Mouse (Mus musculus) limb, embryonic 13.5 days (tissue): ENCODE measurements around the gene Spint5. TPM values are rescaled to one million over a fixed set of nuclear protein-coding genes. Genes with fewer than 3 reads are reported as not detected.

Source experiments
- ATAC-seq: fragments of 200-750 bp; cut with Nextera tagmentation; 2 replicates; pipeline ENCODE4 v1.8.0; 2017; ENCODE audit warnings: low read depth, moderate number of reproducible peaks, moderate TSS enrichment; ENCODE audit not compliant: low FRiP score
- H3K27ac ChIP-seq: fragments of 300-500 bp; sonication (generic); 2 replicates; pipeline ENCODE4 v1.5.1; 2015; ENCODE audit warnings: inconsistent platforms, mild to moderate bottlenecking, moderate library complexity
- H3K27me3 ChIP-seq: fragments of 300-500 bp; sonication (generic); 2 replicates; pipeline ENCODE4 v1.6.1; 2015; ENCODE audit warnings: mild to moderate bottlenecking, inconsistent platforms
- H3K36me3 ChIP-seq: fragments of 300-500 bp; sonication (generic); 2 replicates; pipeline ENCODE4 v1.6.1; 2015; ENCODE audit warnings: inconsistent platforms, mild to moderate bottlenecking, moderate library complexity
- H3K4me1 ChIP-seq: fragments of 300-500 bp; sonication (generic); 2 replicates; pipeline ENCODE4 v1.6.1; 2015; ENCODE audit warnings: inconsistent platforms
- H3K4me2 ChIP-seq: fragments of 300-500 bp; sonication (generic); replicated peaks from 2 replicates; pipeline ENCODE4 v1.6.1; 2015; ENCODE audit warnings: inconsistent platforms, mild to moderate bottlenecking, moderate library complexity
- H3K4me3 ChIP-seq: fragments of 300-500 bp; sonication (generic); 2 replicates; pipeline ENCODE4 v1.5.1; 2015; ENCODE audit warnings: moderate library complexity, mild to moderate bottlenecking, inconsistent platforms
- H3K9ac ChIP-seq: fragments of 300-500 bp; sonication (generic); 2 replicates; pipeline ENCODE4 v1.6.1; 2015; ENCODE audit warnings: mild to moderate bottlenecking, inconsistent platforms
- H3K9me3 ChIP-seq: fragments of 300-500 bp; sonication (generic); 2 replicates; pipeline ENCODE4 v1.6.1; 2016; ENCODE audit warnings: inconsistent platforms
- WGBS: fragments of 180-500 bp; shearing (Covaris S2); methylation state at CpG from one replicate; pipeline ENCODE4 v1.1.7; 2015; 5-methylcytosine and 5-hydroxymethylcytosine counted together
- polyA plus RNA-seq: library from polyadenylated mRNA; unstranded; fragments of >200 nt; fragmentation: Nextera tagmentation; extraction: Ambion mirVana; gene quantifications from 2 replicates; pipeline ENCODE4 v1.2.1, GENCODE M21; 2015

The Spint5 gene
- polyA plus RNA-seq, 1 experiment from 2014 or later = not detected

DNA sequence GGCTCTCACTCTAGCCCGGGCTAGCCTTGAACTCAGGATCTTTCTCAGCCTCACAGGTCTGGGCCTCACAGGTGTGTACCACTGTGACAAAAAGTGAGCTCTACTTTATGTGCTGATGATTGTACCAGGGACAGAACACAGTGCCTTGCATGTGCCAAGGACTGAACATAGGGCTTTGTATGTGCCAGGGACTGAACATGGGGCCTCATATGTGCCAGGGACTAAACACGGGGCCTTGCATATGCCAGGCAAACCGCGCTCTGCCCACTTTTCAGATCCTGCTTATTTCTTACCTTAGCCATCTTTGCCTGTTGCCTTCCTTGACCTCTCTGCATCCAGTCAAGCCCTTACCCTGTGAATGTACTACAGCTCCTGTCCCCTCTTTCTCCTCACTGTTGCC is 46.9 kb downstream of the Spint5 start:
- no peak overlapping the region for H3K9ac ChIP-seq
- no peaks in the 10 kb centered on the region for H3K9me3 ChIP-seq
- no peak for ATAC-seq
- no peaks in the 10 kb centered on the region for H3K4me1 ChIP-seq
- no peak overlapping the region for H3K4me2 ChIP-seq
- no peak overlapping the region for H3K27ac ChIP-seq
- H3K27me3 ChIP-seq = no peaks in the 10 kb centered on the region
- H3K4me3 ChIP-seq = no peak overlapping the region
- 98% methylated on average over 4 of the region's 4 CpGs for WGBS
- H3K36me3 ChIP-seq = peaks cover 94% of the 10 kb centered on the region

DNA sequence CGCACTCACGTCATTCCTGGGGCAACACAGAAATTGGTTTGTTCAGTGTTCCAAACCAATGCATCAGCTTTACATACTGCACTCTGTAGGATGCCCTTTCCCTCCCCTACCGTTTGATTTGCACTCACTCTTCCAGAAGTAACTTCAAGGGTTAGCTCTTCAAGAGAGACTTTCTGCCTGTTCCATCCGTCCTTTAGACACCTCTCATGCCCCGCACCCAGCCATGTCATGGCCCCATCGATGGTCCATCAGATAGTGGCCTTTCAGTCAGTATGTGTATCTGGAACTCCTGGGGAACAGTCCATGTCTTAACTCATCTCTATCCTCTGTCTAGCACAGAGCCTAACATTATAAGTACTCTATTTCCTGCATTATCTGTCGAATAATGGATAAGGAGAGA is 47.5 kb downstream of the Spint5 start:
- H3K27me3 ChIP-seq = no peaks in the 10 kb centered on the region
- H3K4me2 ChIP-seq = no peak overlapping the region
- no peaks in the 10 kb centered on the region for H3K9me3 ChIP-seq
- no peak for ATAC-seq
- H3K4me1 ChIP-seq = peaks cover under 1% of the 10 kb centered on the region; the same call in 1 of the 2 replicates
- 92% methylated on average over 7 of the region's 7 CpGs for WGBS
- no peak overlapping the region for H3K4me3 ChIP-seq
- H3K36me3 ChIP-seq = peaks cover 94% of the 10 kb centered on the region
- no peak overlapping the region for H3K27ac ChIP-seq
- no peak overlapping the region for H3K9ac ChIP-seq

DNA sequence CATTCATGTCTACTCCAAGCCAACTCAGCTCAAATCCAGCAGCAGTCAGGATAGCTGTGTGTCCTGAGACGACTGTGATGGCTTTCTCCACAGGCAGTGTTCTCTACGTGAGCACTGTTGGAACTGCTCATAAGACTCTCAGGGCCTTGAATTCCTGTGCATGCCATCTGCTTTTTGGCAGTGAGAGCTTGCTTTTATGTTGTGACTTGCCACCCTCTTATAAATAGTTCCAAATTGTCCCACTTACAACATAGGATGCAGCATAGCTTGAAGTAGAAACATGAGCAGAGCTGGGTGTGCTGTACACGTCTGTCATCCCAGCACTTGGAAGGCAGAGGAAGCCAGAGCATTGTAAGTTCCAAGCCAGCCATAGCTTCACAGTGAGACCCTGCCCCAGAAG is 50.7 kb downstream of the Spint5 start:
- no peak overlapping the region for H3K4me2 ChIP-seq
- no peaks in the 10 kb centered on the region for H3K9me3 ChIP-seq
- H3K27me3 ChIP-seq = no peaks in the 10 kb centered on the region
- no peak overlapping the region for H3K4me3 ChIP-seq
- 79% methylated on average over 3 of the region's 3 CpGs for WGBS
- H3K4me1 ChIP-seq = peaks cover 17% of the 10 kb centered on the region
- H3K36me3 ChIP-seq = peaks cover 70% of the 10 kb centered on the region
- ATAC-seq = no peak
- H3K27ac ChIP-seq = no peak overlapping the region
- no peak overlapping the region for H3K9ac ChIP-seq

Other genes with a start within 250 kb of the Spint5 start
- not detected in 2 replicates for gene Trp53tg5, start 241.6 kb upstream of the Spint5 start, polyA plus RNA-seq
- 1.4 and 2.3 TPM in 2 replicates for gene Dbndd2, start 229.2 kb upstream of the Spint5 start, polyA plus RNA-seq
- 45.9 and 46.8 TPM in 2 replicates for gene Pigt, start 217.8 kb upstream of the Spint5 start, polyA plus RNA-seq
- gene Wfdc2, start 152.9 kb upstream of the Spint5 start, polyA plus RNA-seq = 30.4 and 36.0 TPM in 2 replicates
- not detected in 2 replicates for gene Spint3, start 141.8 kb upstream of the Spint5 start, polyA plus RNA-seq
- gene Wfdc6a, start 129.9 kb upstream of the Spint5 start, polyA plus RNA-seq = not detected in 2 replicates
- gene Eppin, start 121.7 kb upstream of the Spint5 start, polyA plus RNA-seq = not detected in 2 replicates
- gene Wfdc6b, start 101.8 kb upstream of the Spint5 start, polyA plus RNA-seq = not detected in 2 replicates
- not detected in 2 replicates for gene Wfdc8, start 101.7 kb upstream of the Spint5 start, polyA plus RNA-seq
- gene Wfdc16, start 76.5 kb upstream of the Spint5 start, polyA plus RNA-seq = not detected in 2 replicates
- not detected in 2 replicates for gene Wfdc10, start 59.3 kb upstream of the Spint5 start, polyA plus RNA-seq
- not detected in 2 replicates for gene Wfdc9, start 58.7 kb upstream of the Spint5 start, polyA plus RNA-seq
- not detected in 2 replicates for gene Wfdc11, start 41.2 kb upstream of the Spint5 start, polyA plus RNA-seq
- gene Wfdc13, start 30.2 kb upstream of the Spint5 start, polyA plus RNA-seq = 0.18 and 0.36 TPM in 2 replicates
- not detected in 2 replicates for gene Spint4, start 16.8 kb upstream of the Spint5 start, polyA plus RNA-seq
- 0.69 and 0.87 TPM in 2 replicates for gene Wfdc3, start 30.6 kb downstream of the Spint5 start, polyA plus RNA-seq
- 80.6 and 85.1 TPM in 2 replicates for gene Dnttip1, start 30.7 kb downstream of the Spint5 start, polyA plus RNA-seq
- gene Ube2c, start 54.6 kb downstream of the Spint5 start, polyA plus RNA-seq = 432 and 450 TPM in 2 replicates
- gene Tnnc2, start 64.7 kb downstream of the Spint5 start, polyA plus RNA-seq = 190 and 195 TPM in 2 replicates
- gene Snx21, start 70.5 kb downstream of the Spint5 start, polyA plus RNA-seq = 26.3 and 27.6 TPM in 2 replicates
- 17.5 and 17.6 TPM in 2 replicates for gene Acot8, start 89.6 kb downstream of the Spint5 start, polyA plus RNA-seq
- 6.8 and 7.2 TPM in 2 replicates for gene Zswim3, start 89.8 kb downstream of the Spint5 start, polyA plus RNA-seq
- gene Zswim1, start 107.4 kb downstream of the Spint5 start, polyA plus RNA-seq = 17.8 and 18.2 TPM in 2 replicates
- gene Spata25, start 113.2 kb downstream of the Spint5 start, polyA plus RNA-seq = not detected in 2 replicates
- gene Ctsa, start 117.6 kb downstream of the Spint5 start, polyA plus RNA-seq = 131 and 135 TPM in 2 replicates
- 6.7 and 7.1 TPM in 2 replicates for gene Neurl2, start 118.2 kb downstream of the Spint5 start, polyA plus RNA-seq
- gene Pltp, start 142.4 kb downstream of the Spint5 start, polyA plus RNA-seq = 36.7 and 44.0 TPM in 2 replicates
- gene Pcif1, start 164.0 kb downstream of the Spint5 start, polyA plus RNA-seq = 87.4 and 88.4 TPM in 2 replicates
- gene Zfp335, start 196.5 kb downstream of the Spint5 start, polyA plus RNA-seq = 13.5 and 15.2 TPM in 2 replicates
- 5.5 and 7.1 TPM in 2 replicates for gene Mmp9, start 225.5 kb downstream of the Spint5 start, polyA plus RNA-seq
- 1.00 and 1.2 TPM in 2 replicates for gene Slc12a5, start 245.5 kb downstream of the Spint5 start, polyA plus RNA-seq